Mouse (Mus musculus) neutrophil, adult 65 days (primary cell): Measurements from ENCODE around the gene Gm20422. TPM values are rescaled to one million over a fixed set of nuclear protein-coding genes. Genes with fewer than 3 reads are reported as not detected.

Source experiments
- total RNA-seq: library from RNA; stranded (reverse); gene quantifications from 2 replicates; pipeline ENCODE4 v1.2.4, GENCODE M21; 2023

The Gm20422 gene
- total RNA-seq, result 0.75 and 2.0 TPM in 2 replicates

DNA sequence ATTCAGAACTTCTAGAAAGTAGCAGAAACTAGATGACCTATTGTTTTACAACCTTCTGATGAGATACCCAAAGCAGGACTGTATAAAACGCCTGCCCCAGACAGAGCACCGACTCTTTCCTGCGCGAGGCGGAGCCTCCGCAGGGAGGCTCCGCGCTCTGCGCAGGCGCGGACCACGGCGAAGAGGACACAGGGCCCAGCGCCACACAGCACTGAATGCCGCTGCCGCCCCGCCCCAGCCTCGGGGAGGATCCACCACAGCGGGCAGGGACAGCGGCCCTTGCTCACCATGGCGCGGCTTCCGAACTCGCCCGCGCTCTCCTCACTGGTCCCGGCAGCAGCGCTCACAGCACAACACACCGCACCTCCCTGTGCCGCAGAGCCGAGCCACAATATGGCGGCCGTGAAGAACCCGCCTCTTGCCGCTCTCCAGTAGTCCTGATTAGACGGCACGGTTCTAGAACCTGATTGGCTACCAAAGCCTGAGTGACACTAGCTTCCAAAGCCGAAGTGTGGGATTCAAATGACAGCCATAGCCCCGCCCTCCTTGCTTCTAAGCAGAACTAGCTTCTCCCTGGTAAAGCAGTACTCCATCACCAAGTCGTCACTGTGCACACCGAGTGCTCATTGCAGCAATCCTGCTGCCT lies at the start of gene Gm20422:
Gm20422 (minus strand) TSS at position 384 of the 646 bp plus-strand sequence.

GRCm38 (mm10) chr8:69822386-69823191 lies 47.9 kb upstream of the Gm20422 start, which contains the start of gene Lpar2:
Lpar2 (plus strand) TSS chr8:69822429.

DNA sequence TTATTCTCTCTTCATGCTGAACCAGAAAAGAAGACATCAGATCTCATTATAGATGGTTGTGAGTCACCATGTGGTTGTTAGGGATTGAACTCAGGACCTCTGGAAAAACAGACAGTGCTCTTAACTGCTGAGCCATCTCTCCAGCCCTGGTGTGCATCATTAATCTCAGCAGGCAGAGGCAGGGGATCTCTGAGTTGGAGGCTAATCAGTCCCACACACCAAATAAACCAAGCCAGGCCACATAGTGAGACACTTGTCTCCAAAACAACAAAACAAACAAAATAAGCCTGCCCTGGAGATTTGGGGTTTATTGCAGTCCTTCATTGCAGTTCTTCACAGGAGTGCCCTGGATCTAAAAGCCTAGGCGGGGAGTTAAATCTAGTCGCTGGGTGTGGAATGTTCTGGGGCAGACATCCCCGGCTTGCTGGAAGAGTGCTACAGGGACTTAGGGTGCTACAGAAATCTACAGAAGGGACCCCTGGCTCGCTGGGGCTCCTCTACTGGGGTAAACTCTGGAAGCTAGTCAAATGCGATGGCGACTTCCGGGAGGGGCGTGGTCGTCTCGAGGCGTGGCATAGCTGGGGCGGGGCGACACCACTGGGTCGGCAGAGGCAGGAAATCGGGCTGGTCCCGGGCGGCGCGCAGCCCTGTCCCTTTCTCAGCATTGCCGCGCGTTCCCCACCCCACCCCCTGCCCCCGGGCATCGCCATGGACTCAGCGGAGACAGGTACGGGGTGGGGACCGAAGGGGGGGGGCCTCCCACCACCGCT lies 33.6 kb upstream of the Gm20422 start, which contains the start of gene Gmip:
Gmip (plus strand) TSS at position 586 of the 770 bp plus-strand sequence.

GRCm38 (mm10) chr8:69790773-69791367 lies 16.2 kb upstream of the Gm20422 start, which contains the start of the genes Atp13a1 and Zfp866:
Atp13a1 (plus strand) TSS chr8:69791163.
Zfp866 (minus strand) TSS chr8:69791178.

DNA sequence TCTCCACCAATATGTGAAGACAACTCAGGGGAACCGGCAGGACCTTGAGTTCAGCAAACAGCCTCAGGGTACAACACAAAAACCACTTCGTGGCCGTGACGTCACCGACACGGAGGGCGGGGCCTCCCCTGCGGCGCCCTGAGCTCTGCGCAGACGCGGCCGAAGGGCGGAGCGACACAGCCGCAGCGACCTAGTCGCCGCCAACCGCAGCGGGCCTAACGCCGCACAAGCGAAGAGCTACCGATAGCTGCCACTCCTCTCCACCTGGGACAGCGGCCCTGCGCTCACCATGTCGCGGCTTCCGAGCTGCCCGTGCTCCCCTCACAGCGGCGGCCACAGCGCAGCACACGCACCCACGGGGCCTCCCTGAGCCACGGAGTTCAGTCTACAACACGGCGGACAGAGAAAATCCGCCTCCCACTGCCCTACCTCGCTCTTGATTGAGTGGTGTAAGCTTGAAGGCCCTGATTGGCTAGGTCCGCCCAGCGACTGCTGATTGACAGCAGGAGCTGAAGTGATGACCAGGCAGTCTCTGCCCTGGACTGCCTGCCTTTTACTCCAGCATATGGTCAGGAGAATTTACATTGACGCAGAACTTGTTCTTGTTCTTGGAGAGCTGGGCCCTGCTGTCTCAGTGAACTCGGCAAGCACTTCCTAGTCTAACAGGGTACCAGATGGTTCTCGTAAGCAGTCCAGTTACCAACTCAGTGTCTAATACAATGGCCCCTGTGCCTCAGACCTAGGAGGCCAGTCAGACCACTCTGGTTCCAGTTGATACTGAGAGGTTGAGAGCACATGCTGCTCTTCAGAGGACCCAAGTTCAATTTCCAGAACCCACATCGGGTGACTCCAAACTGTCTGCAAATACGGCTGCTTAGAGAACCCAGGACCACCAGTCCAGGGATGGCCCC lies 24.9 kb downstream of the Gm20422 start, which contains the start of gene Zfp963:
Zfp963 (minus strand) TSS at position 427 of the 911 bp plus-strand sequence.

DNA sequence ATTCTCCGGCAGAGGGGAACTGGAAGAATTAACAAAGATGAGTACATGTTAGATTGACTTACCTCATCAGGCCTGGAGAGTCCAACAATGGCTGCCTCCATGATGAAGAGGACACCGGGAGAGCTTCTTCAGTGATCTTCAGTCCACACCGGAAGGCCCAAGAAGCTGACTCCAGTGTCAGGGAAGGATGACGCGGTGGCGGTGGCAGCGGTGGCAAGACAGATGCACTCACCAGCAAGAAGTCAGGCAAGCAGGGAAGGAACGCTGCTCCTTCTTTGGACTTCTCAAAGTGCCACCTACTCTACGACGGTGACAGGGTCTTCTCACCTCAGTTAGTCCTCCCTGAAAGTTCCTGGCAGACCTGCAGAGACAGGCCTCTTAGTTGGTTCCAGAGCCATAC lies 64.1 kb downstream of the Gm20422 start, which contains the start of gene Zfp869:
Zfp869 (minus strand) TSS at position 101 of the 400 bp plus-strand sequence.

Other genes starting within 250 kb of the Gm20422 start
- 43.0 and 61.8 TPM in 2 replicates for gene Zfp868, start 149.3 kb downstream of the Gm20422 start, total RNA-seq
- gene Zfp964, start 120.4 kb downstream of the Gm20422 start, total RNA-seq, result not detected in 2 replicates
- gene Zfp869, start 64.2 kb downstream of the Gm20422 start, total RNA-seq, result 35.8 and 46.9 TPM in 2 replicates
- gene Zfp963, start 24.9 kb downstream of the Gm20422 start, total RNA-seq, result 1.0 and 2.1 TPM in 2 replicates
- gene Atp13a1, start 16.3 kb upstream of the Gm20422 start, total RNA-seq, result 25.5 and 29.7 TPM in 2 replicates
- gene Zfp866, start 16.3 kb upstream of the Gm20422 start, total RNA-seq, result 16.2 and 22.4 TPM in 2 replicates
- gene Gmip, start 33.8 kb upstream of the Gm20422 start, total RNA-seq, result 542 and 837 TPM in 2 replicates
- gene Lpar2, start 47.5 kb upstream of the Gm20422 start, total RNA-seq, result 4.9 and 7.8 TPM in 2 replicates
- gene Pbx4, start 57.6 kb upstream of the Gm20422 start, total RNA-seq, result 0.50 and 1.5 TPM in 2 replicates
- not detected in 2 replicates for gene Cilp2, start 112.8 kb upstream of the Gm20422 start, total RNA-seq
- 0.79 and 1.6 TPM in 2 replicates for gene Tssk6, start 127.3 kb upstream of the Gm20422 start, total RNA-seq
- 51.7 and 65.8 TPM in 2 replicates for gene Ndufa13, start 127.7 kb upstream of the Gm20422 start, total RNA-seq
- gene Yjefn3, start 127.8 kb upstream of the Gm20422 start, total RNA-seq, result not detected in 2 replicates
- gene Gatad2a, start 221.5 kb upstream of the Gm20422 start, total RNA-seq, result 63.0 and 64.7 TPM in 2 replicates